ENCODE assay signal across 9 mouse cellular contexts in genomic region chr16:30511563-30512340, GRCm38 (mm10). TPM values are rescaled to one million over a fixed set of nuclear protein-coding genes. Genes with fewer than 3 reads are reported as not detected.
DNase-seq lines count a peak whose midpoint lies in the region; ATAC-seq and TF ChIP-seq lines count a peak whose summit lies in the region.
"Had no signal": no experiment of that assay in that cellular context is flagged by ENCODE, and none has a peak within 500 bp of the region (broad histone marks: within the 10 kb centered on the region; RNA-seq: fewer than 3 reads in every experiment).

No protein-coding gene starts in this region.

- H3K4me2 ChIP-seq in lung, embryonic 14.5 days = peak overlapping the region; percentile 79
- H3K4me2 ChIP-seq in limb, embryonic 13.5 days (replicated peaks) = peak overlapping the region; percentile 72
- peak overlapping the region; percentile 70 for H3K4me2 ChIP-seq in neural tube, embryonic 15.5 days

- TF ChIP-seq CTCF in lung, embryonic 14.5 days (IDR thresholded peaks at IDR 0.05; ENCODE audit: low read depth) = no peak
- no peak for TF ChIP-seq CTCF in embryonic fibroblast, embryonic 13.5 days (IDR thresholded peaks at IDR 0.05; ENCODE audit: borderline replicate concordance, insufficient read depth, low read length)

- intact Hi-C loops in left cerebral cortex, postnatal 10 days (cut with DNase I) = loop anchor here (5.0 kb wide), 1 partner anchor 124 kb away; no protein-coding TSS in a partner anchor

- H3K4me1 ChIP-seq in lung, embryonic 14.5 days (ENCODE audit: insufficient read depth) = peaks cover 19% of the 10 kb centered on the region
- H3K4me1 ChIP-seq in embryonic fibroblast, embryonic 13.5 days (ENCODE audit: control insufficient read depth, insufficient read depth, low read length) = peaks cover 18% of the 10 kb centered on the region
- H3K4me1 ChIP-seq in limb, embryonic 13.5 days = peaks cover 33% of the 10 kb centered on the region
- H3K4me1 ChIP-seq in neural tube, embryonic 15.5 days = peaks cover 35% of the 10 kb centered on the region

- 76% methylated on average over 13 of the region's 13 CpGs for WGBS in lung, embryonic 14.5 days
- 77% methylated on average over 13 of the region's 13 CpGs for WGBS in limb, embryonic 13.5 days
- WGBS in neural tube, embryonic 15.5 days = 77% methylated on average over 13 of the region's 13 CpGs

- no peak for DNase-seq in lung, embryonic 14.5 days
- no peak for DNase-seq in lung, postnatal 25 days (ENCODE audit: low spot score)
- DNase-seq in left cerebral cortex, postnatal 10 days (ENCODE audit: extremely low spot score in 1 of 2, low spot score in 2 of 2) = no peak
- no peak for DNase-seq in urinary bladder, postnatal 4 days (ENCODE audit: low spot score in 2 of 2)
- no peak for DNase-seq in layer of hippocampus, postnatal 14 days (ENCODE audit: low spot score in 2 of 2)

- ATAC-seq in lung, embryonic 14.5 days (ENCODE audit: insufficient read depth) = no peak
- ATAC-seq in limb, embryonic 13.5 days (ENCODE audit: low FRiP score, low read depth) = no peak
- no peak for ATAC-seq in neural tube, embryonic 15.5 days (ENCODE audit: low FRiP score)

- TF ChIP-seq POLR2A in embryonic fibroblast, embryonic 13.5 days (IDR thresholded peaks at IDR 0.05; ENCODE audit: low read depth, low read length) = no peak; the same call in 1 of the 2 replicates

- H3K9me3 ChIP-seq in lung, embryonic 14.5 days (ENCODE audit: low read depth, low read length) = no peaks in the 10 kb centered on the region
- no peaks in the 10 kb centered on the region for H3K9me3 ChIP-seq in limb, embryonic 13.5 days
- no peaks in the 10 kb centered on the region for H3K9me3 ChIP-seq in neural tube, embryonic 15.5 days (replicated peaks)

- H3K36me3 ChIP-seq in lung, embryonic 14.5 days (ENCODE audit: insufficient read depth) = no peaks in the 10 kb centered on the region
- peaks cover 21% of the 10 kb centered on the region for H3K36me3 ChIP-seq in limb, embryonic 13.5 days
- peaks cover 20% of the 10 kb centered on the region for H3K36me3 ChIP-seq in neural tube, embryonic 15.5 days

- peak overlapping the region; percentile 89; the same call in 1 of the 2 replicates for H3K9ac ChIP-seq in lung, embryonic 14.5 days
- peak overlapping the region; percentile 77; the same call in 1 of the 2 replicates for H3K9ac ChIP-seq in limb, embryonic 13.5 days
- H3K9ac ChIP-seq in neural tube, embryonic 15.5 days (replicated peaks) = peak overlapping the region; percentile 74

- H3K27me3 ChIP-seq in lung, embryonic 14.5 days (ENCODE audit: insufficient read depth, low read length) = no peaks in the 10 kb centered on the region; the same call in 1 of the 2 replicates
- H3K27me3 ChIP-seq in limb, embryonic 13.5 days = no peaks in the 10 kb centered on the region
- H3K27me3 ChIP-seq in neural tube, embryonic 15.5 days (replicated peaks) = no peaks in the 10 kb centered on the region

- peak overlapping the region; percentile 93; the same call in 1 of the 2 replicates for H3K27ac ChIP-seq in lung, embryonic 14.5 days (ENCODE audit: low read depth)
- H3K27ac ChIP-seq in embryonic fibroblast, embryonic 13.5 days (ENCODE audit: insufficient read depth, low read length) = peak overlapping the region; percentile 94
- no peak overlapping the region for H3K27ac ChIP-seq in limb, embryonic 13.5 days
- H3K27ac ChIP-seq in neural tube, embryonic 15.5 days (replicated peaks) = peak overlapping the region; percentile 90

- peak overlapping the region; percentile 67 for H3K4me3 ChIP-seq in lung, embryonic 14.5 days (ENCODE audit: low read depth, low read length)
- peak overlapping the region; percentile 50; the same call in 1 of the 2 replicates for H3K4me3 ChIP-seq in embryonic fibroblast, embryonic 13.5 days (ENCODE audit: insufficient read depth, low read length)
- peak overlapping the region; percentile 59 for H3K4me3 ChIP-seq in limb, embryonic 13.5 days
- peak overlapping the region; percentile 62 for H3K4me3 ChIP-seq in neural tube, embryonic 15.5 days (replicated peaks)

RNA-seq across cellular contexts. Expression of gene Tmem44, which starts 38.9 kb away (rescaled TPM):
- 25.4 and 27.1 TPM in 2 replicates for polyA plus RNA-seq in lung, embryonic 14.5 days (2014; fragmentation: Nextera tagmentation; extraction: Ambion mirVana)
- 6.9 and 8.0 TPM in 2 replicates for polyA plus RNA-seq in embryonic fibroblast, embryonic 13.5 days (2011; ENCODE audit: insufficient read length, low read depth, missing spikeins)
- polyA plus RNA-seq in limb, embryonic 13.5 days (2015; fragmentation: Nextera tagmentation; extraction: Ambion mirVana) = 26.0 and 29.2 TPM in 2 replicates
- 57.5 and 64.7 TPM in 2 replicates for polyA plus RNA-seq in neural tube, embryonic 15.5 days (2015; fragmentation: Nextera tagmentation; extraction: Ambion mirVana)
- total RNA-seq in left cerebral cortex, postnatal 10 days (2021) = 10 to 100 TPM; 66.6 to 73.0 TPM
- 10 to 100 TPM; 44.5 to 46.6 TPM for total RNA-seq in layer of hippocampus, postnatal 14 days (2021)
- total RNA-seq: neutrophil, adult 5-6 weeks had no signal
